Mouse (Mus musculus) C2C12 (cell line): Measurements from ENCODE around the gene Aph1a.

Experiments used
- CEBPB ChIP-seq: IDR thresholded peaks from one replicate; pipeline ENCODE4 v1.6.1; 2011; ENCODE audit warnings: low read depth, mild to moderate bottlenecking, control low read depth, moderate library complexity
- CTCF ChIP-seq: IDR thresholded peaks from one replicate; pipeline ENCODE4 v1.5.1; 2011; ENCODE audit not compliant: control insufficient read depth, insufficient read depth, insufficient read length
- MYOD1 ChIP-seq: IDR thresholded peaks from one replicate; pipeline ENCODE4 v1.6.1; 2011; ENCODE audit warnings: low read depth; ENCODE audit not compliant: control insufficient read depth, insufficient read length
- USF1 ChIP-seq: IDR thresholded peaks from one replicate; pipeline ENCODE4 v1.6.1; 2011; ENCODE audit warnings: low read depth, mild to moderate bottlenecking, control low read depth, moderate library complexity

GRCm38 (mm10) chr3:95879063-95879462 is 14.7 kb upstream of the Aph1a start:
- TF ChIP-seq CTCF: no peak
- no peak for TF ChIP-seq USF1
- no peak for TF ChIP-seq MYOD1
- TF ChIP-seq CEBPB: no peak
